Mouse (Mus musculus) kidney, adult 2 months (tissue): ENCODE data around the gene Gm15737. TPM values are rescaled to one million over a fixed set of nuclear protein-coding genes. Genes with fewer than 3 reads are reported as not detected.

ENCODE experiments used
- DNase-seq: peaks from one replicate; pipeline ENCODE4 v3.0.0; 2021
- H3K27ac ChIP-seq: fragments of 200-500 bp; 2 replicates; pipeline ENCODE4 v1.5.1; 2012; ENCODE audit warnings: low read depth, low read length, control low read depth, inconsistent platforms; ENCODE audit not compliant: insufficient read depth
- H3K27me3 ChIP-seq: fragments of 200-500 bp; replicated peaks from 2 replicates; pipeline ENCODE4 v1.6.1; 2012; ENCODE audit warnings: mild to moderate bottlenecking, moderate library complexity, low read length, inconsistent platforms; ENCODE audit not compliant: control insufficient read depth, insufficient read depth
- H3K36me3 ChIP-seq: fragments of 200-500 bp; 2 replicates; pipeline ENCODE4 v1.6.1; 2012; ENCODE audit warnings: mild to moderate bottlenecking, moderate library complexity, low read length, inconsistent platforms; ENCODE audit not compliant: control insufficient read depth, insufficient read depth
- H3K4me1 ChIP-seq: fragments of 200-500 bp; 2 replicates; pipeline ENCODE4 v1.6.1; 2011; ENCODE audit warnings: low read length; ENCODE audit not compliant: control insufficient read depth, insufficient read depth
- H3K4me3 ChIP-seq: fragments of 200-500 bp; 2 replicates; pipeline ENCODE4 v1.5.1; 2011; ENCODE audit warnings: mild to moderate bottlenecking, low read depth, low read length, control low read depth; ENCODE audit not compliant: insufficient read depth
- CTCF ChIP-seq: fragments of 200-500 bp; conservative IDR thresholded peaks from 2 replicates; pipeline ENCODE4 v1.5.1; 2011; ENCODE audit warnings: low read depth, mild to moderate bottlenecking, control low read depth, low read length, moderate library complexity, mixed read lengths; ENCODE audit not compliant: insufficient read depth, insufficient read length
- POLR2A ChIP-seq: fragments of 200-500 bp; IDR thresholded peaks from one replicate; pipeline ENCODE4 v1.6.1; 2011; ENCODE audit warnings: low read depth, low read length, control low read depth
- WGBS: fragments of 180-500 bp; shearing (Covaris S2); methylation state at CpG from one replicate; pipeline ENCODE4 v1.1.7; 2018; 5-methylcytosine and 5-hydroxymethylcytosine counted together
- polyA plus RNA-seq: library from polyadenylated mRNA; depleted of rRNA; stranded (reverse); fragments of >200 nt; gene quantifications from 2 replicates; pipeline ENCODE4 v1.2.3, GENCODE M21; 2012; rRNA removed

Gene Gm15737
- polyA plus RNA-seq, 1 experiment, result not detected

- WGBS, result 80% methylated on average over 3 of the region's 3 CpGs
- no peak for TF ChIP-seq CTCF
- TF ChIP-seq POLR2A, result no peak
- Histone ChIP-seq H3K27ac (no peak overlapping the region), H3K27me3 (no peaks in the 10 kb centered on the region), H3K4me1 (peaks cover 5% of the 10 kb centered on the region; the same call in 1 of the 2 replicates), H3K4me3 (no peak overlapping the region), H3K36me3 (no peaks in the 10 kb centered on the region)
- no peak for DNase-seq
These were observed 41.5 kb downstream of the Gm15737 start for GRCm38 (mm10) chr6:92910611-92911010.

- no peaks in the 10 kb centered on the region for H3K36me3 ChIP-seq
- H3K27me3 ChIP-seq, result no peaks in the 10 kb centered on the region
- peak; percentile 58 for DNase-seq
- TF ChIP-seq POLR2A, result no peak
- TF ChIP-seq CTCF, result no peak
- H3K4me3 ChIP-seq, result no peak overlapping the region
- peaks cover 18% of the 10 kb centered on the region for H3K4me1 ChIP-seq
- 27% methylated on average over 10 of the region's 10 CpGs for WGBS
- peak overlapping the region; percentile 74 for H3K27ac ChIP-seq
These were observed 52.0 kb downstream of the Gm15737 start for GRCm38 (mm10) chr6:92920938-92921689.

GRCm38 (mm10) chr6:92921843-92922242, 52.7 kb downstream of the Gm15737 start:
- Histone ChIP-seq H3K4me3 (no peak overlapping the region), H3K27me3 (no peaks in the 10 kb centered on the region), H3K36me3 (no peaks in the 10 kb centered on the region), H3K4me1 (peaks cover 16% of the 10 kb centered on the region), H3K27ac (peak overlapping the region; percentile 9)
- DNase-seq, result peak; percentile 90
- TF ChIP-seq POLR2A, result no peak
- TF ChIP-seq CTCF, result no peak
- WGBS, result 4% methylated on average over 4 of the region's 4 CpGs

- no peaks in the 10 kb centered on the region for H3K27me3 ChIP-seq
- H3K27ac ChIP-seq, result no peak overlapping the region
- no peaks in the 10 kb centered on the region for H3K36me3 ChIP-seq
- WGBS, result 77% methylated on average over 8 of the region's 8 CpGs
- H3K4me3 ChIP-seq, result no peak overlapping the region
- no peak for DNase-seq
- H3K4me1 ChIP-seq, result peaks cover 16% of the 10 kb centered on the region
- no peak for TF ChIP-seq POLR2A
- TF ChIP-seq CTCF, result no peak
These were observed 55.4 kb downstream of the Gm15737 start for GRCm38 (mm10) chr6:92924536-92924935.

- Histone ChIP-seq H3K4me3 (no peak overlapping the region), H3K27ac (peak overlapping the region; percentile 33; the same call in 1 of the 2 replicates), H3K36me3 (no peaks in the 10 kb centered on the region), H3K27me3 (no peaks in the 10 kb centered on the region), H3K4me1 (no peaks in the 10 kb centered on the region; the same call in 1 of the 2 replicates)
- TF ChIP-seq CTCF (no peak), POLR2A (no peak)
- WGBS, result 68% methylated on average over 5 of the region's 5 CpGs
- DNase-seq, result no peak
These were observed 59.1 kb downstream of the Gm15737 start for GRCm38 (mm10) chr6:92928261-92928660.

Other genes with a start within 250 kb of the Gm15737 start
- gene Prickle2, start 163.2 kb upstream of the Gm15737 start, polyA plus RNA-seq, result 2.3 and 2.5 TPM in 2 replicates
- gene A730049H05Rik, start 52.9 kb upstream of the Gm15737 start, polyA plus RNA-seq, result 2.1 and 2.6 TPM in 2 replicates
- 6.3 and 6.7 TPM in 2 replicates for gene Adamts9, start 74.1 kb downstream of the Gm15737 start, polyA plus RNA-seq